Mouse (Mus musculus): ENCODE data around the gene Chchd2. TPM values are rescaled to one million over a fixed set of nuclear protein-coding genes. Genes with fewer than 3 reads are reported as not detected.
A peak's percentile ranks its signal among the peaks of the same experiment; 100 is the strongest.
"Not testable (repeated sequence)": the region's sequence is repeated elsewhere in the genome, so short reads cannot be mapped to it uniquely, and the experiment has no call there.

Chchd2 gene
- polyA plus RNA-seq, 1 experiment from 2014 or later: 984 TPM

- no peaks in the 10 kb centered on the region for H3K27me3 ChIP-seq
- H3K4me3 ChIP-seq (replicated peaks): no peak overlapping the region
- 0 out of 2 replicates have a peak overlapping the region, but pooled peaks have one; percentile 90 for H3K4me2 ChIP-seq
- no peak overlapping the region for H3K9ac ChIP-seq
- no peaks in the 10 kb centered on the region for H3K9me3 ChIP-seq (replicated peaks)
- no peaks in the 10 kb centered on the region for H3K36me3 ChIP-seq
- H3K4me1 ChIP-seq: peaks cover 18% of the 10 kb centered on the region
- ATAC-seq (replicated peaks; ENCODE audit: low FRiP score): no peak
- WGBS: 80% methylated on average over 7 of the region's 7 CpGs
- H3K27ac ChIP-seq: no peak overlapping the region
Measured at GRCm38 (mm10) chr5:129909591-129909990, 22.3 kb upstream of the Chchd2 start.

- H3K36me3 ChIP-seq: no peaks in the 10 kb centered on the region
- WGBS: 64% methylated on average over 9 of the region's 9 CpGs
- H3K27me3 ChIP-seq: no peaks in the 10 kb centered on the region
- ATAC-seq (replicated peaks; ENCODE audit: low FRiP score): peak; percentile 0; the same call in 1 of the 2 replicates
- peak overlapping the region; percentile 85; the same call in 1 of the 2 replicates for H3K9ac ChIP-seq
- H3K27ac ChIP-seq: peak overlapping the region; percentile 96
- peaks cover 18% of the 10 kb centered on the region for H3K4me1 ChIP-seq
- H3K4me2 ChIP-seq: peak overlapping the region; percentile 90
- peak overlapping the region; percentile 74 for H3K4me3 ChIP-seq (replicated peaks)
- no peaks in the 10 kb centered on the region for H3K9me3 ChIP-seq (replicated peaks)
Measured at GRCm38 (mm10) chr5:129909147-129909546, 21.9 kb upstream of the Chchd2 start.

DNA sequence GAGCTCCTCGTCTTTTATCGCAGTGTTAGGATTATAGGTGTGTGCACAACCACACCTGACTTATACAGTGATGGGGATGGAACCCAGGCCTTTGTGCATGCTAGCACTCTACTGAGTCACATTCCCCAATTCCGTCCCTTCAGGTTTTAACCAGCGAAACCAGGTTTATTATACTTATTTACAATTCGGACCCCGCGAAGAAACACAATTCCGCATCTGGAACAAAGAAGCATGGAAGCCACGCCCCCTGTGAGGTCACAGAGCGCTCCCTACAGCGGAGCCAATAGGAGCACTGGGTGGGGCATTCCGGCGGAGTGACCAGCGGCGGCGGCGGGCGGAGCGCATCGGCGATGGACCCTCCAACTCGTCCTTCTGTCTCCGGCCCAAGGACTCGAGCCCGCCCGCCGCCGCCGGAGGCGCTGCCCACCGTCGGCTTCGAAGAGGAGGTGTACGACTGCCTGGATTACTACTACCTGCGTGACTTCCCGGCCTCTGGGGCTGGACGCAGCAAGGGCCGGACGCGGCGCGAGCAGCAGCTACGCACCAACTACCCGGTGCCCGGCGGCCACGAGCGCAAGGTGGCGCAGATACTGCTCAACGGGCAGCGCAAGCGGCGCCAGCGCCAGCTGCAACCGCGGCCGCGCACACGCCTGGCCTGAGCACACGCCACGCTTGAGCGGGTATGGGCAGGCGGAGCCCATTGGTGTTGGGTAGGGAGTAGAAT lies 21.1 kb upstream of the Chchd2 start, which contains the start of gene Nupr1l:
TSS of gene Nupr1l (plus strand) at position 299 of the 724 bp plus-strand sequence.
- ATAC-seq (replicated peaks; ENCODE audit: low FRiP score): peak; percentile 98
- H3K4me3 ChIP-seq (replicated peaks): peak within 1 kb of the TSS; percentile 74
- peak within 1 kb of the TSS; percentile 85 for H3K9ac ChIP-seq
- H3K9me3 ChIP-seq (replicated peaks): no peaks in the 10 kb centered on the region
- peak within 1 kb of the TSS; percentile 96 for H3K27ac ChIP-seq
- peaks cover 18% of the 10 kb centered on the region for H3K4me1 ChIP-seq
- H3K4me2 ChIP-seq: peak within 1 kb of the TSS; percentile 90
- WGBS: under 1% methylated on average over 57 of the region's 63 CpGs
- H3K27me3 ChIP-seq: no peaks in the 10 kb centered on the region
- H3K36me3 ChIP-seq: no peaks in the 10 kb centered on the region

DNA sequence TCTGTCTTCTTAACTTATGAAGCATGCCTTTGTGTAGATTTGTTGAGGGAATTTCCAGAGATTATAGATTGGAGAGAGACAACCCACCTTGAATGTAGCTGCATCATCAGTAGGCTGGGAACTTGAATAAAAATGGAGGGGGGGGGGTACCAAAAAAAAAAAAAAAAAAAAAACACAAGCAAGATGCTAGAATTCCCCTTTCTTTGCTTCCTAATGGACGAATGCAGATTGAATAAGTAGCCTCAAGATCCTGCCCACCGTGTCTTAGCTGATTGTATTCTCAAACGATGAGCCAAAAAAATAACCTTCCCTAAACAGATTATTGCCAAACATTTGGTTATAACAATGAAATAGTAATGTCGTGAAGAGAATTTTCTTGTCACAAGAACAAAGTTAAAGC lies 20.5 kb upstream of the Chchd2 start:
- ATAC-seq (replicated peaks; ENCODE audit: low FRiP score): no peak
- Histone ChIP-seq H3K4me3 (replicated peaks) (peak overlapping the region; percentile 74), H3K36me3 (peaks cover 4% of the 10 kb centered on the region), H3K9me3 (replicated peaks) (no peaks in the 10 kb centered on the region), H3K4me1 (peaks cover 18% of the 10 kb centered on the region), H3K9ac (peak overlapping the region; percentile 46), H3K27ac (peak overlapping the region; percentile 96), H3K27me3 (no peaks in the 10 kb centered on the region), H3K4me2 (peak overlapping the region; percentile 90)
- 34% methylated on average over 4 of the region's 4 CpGs for WGBS

- H3K4me2 ChIP-seq: no peak within 1 kb of the TSS
- H3K36me3 ChIP-seq: peaks cover 16% of the 10 kb centered on the region
- no peak within 1 kb of the TSS for H3K4me3 ChIP-seq (replicated peaks)
- H3K9ac ChIP-seq: no peak within 1 kb of the TSS
- 93% methylated on average over 1 of the region's 1 CpGs for WGBS
- peaks cover 12% of the 10 kb centered on the region for H3K4me1 ChIP-seq
- ATAC-seq (replicated peaks; ENCODE audit: low FRiP score): no peak
- H3K27me3 ChIP-seq: no peaks in the 10 kb centered on the region
- H3K27ac ChIP-seq: no peak within 1 kb of the TSS
- H3K9me3 ChIP-seq (replicated peaks): no peaks in the 10 kb centered on the region
Measured at GRCm38 (mm10) chr5:129898449-129898848, 11.2 kb upstream of the Chchd2 start, which contains the start of gene Phkg1. Phkg1 (minus strand) TSS chr5:129898549.

- Histone ChIP-seq H3K9ac (peak within 1 kb of the TSS; percentile 47), H3K36me3 (no peaks in the 10 kb centered on the region), H3K4me2 (peak within 1 kb of the TSS; percentile 67), H3K4me3 (replicated peaks) (peak within 1 kb of the TSS; percentile 65), H3K27me3 (no peaks in the 10 kb centered on the region), H3K4me1 (peaks cover 12% of the 10 kb centered on the region), H3K9me3 (replicated peaks) (no peaks in the 10 kb centered on the region), H3K27ac (no peak within 1 kb of the TSS)
- WGBS: 2% methylated on average over 44 of the region's 44 CpGs
- peak; percentile 99 for ATAC-seq (replicated peaks; ENCODE audit: low FRiP score)
Measured at GRCm38 (mm10) chr5:129895198-129896088, 8.2 kb upstream of the Chchd2 start, which contains the start of gene Zbed5. Zbed5 (plus strand) TSS chr5:129895723.

DNA sequence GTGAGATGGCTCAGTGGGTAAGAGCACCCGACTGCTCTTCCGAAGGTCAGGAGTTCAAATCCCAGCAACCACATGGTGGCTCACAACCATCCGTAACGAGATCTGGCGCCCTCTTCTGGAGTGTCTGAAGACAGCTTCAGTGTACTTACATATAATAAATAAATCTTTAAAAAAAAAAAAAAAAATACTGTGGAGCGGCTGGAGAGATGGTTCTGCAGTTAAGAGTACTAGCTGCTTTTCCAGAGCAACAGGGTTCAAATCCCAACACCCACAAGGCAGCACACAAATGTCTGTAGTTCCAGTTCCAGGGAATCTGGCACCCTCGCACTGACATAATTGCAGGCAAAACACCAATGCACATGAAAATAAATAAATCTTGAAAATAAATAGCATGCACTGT lies 3.1 kb upstream of the Chchd2 start:
- not testable (repeated sequence) for H3K9me3 ChIP-seq (replicated peaks); H3K4me3 ChIP-seq (replicated peaks); H3K36me3 ChIP-seq; H3K27me3 ChIP-seq; H3K9ac ChIP-seq; H3K27ac ChIP-seq; ATAC-seq (replicated peaks; ENCODE audit: low FRiP score); H3K4me2 ChIP-seq
- WGBS: 80% methylated on average over 5 of the region's 7 CpGs
- peaks cover 13% of the 10 kb centered on the region for H3K4me1 ChIP-seq

DNA sequence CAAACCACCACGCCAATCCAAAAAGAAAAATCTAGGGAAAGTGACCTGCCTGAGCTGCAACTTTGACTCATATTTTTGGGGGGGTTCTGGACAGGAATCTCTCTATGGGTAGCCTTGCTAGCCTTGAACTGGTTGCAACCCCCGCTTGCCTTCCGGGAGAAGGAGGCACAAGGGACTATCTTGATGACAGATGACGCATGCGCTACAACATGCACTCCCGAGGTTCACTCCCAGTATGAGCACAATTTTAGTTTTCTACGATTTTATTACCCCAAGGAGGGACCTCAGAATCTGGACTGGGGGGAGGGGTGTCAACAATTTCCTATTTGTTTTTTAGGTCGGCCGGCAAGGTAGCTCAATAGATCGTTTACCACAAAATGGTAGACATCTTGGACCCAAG lies 999 bp downstream of the Chchd2 start:
- H3K36me3 ChIP-seq: peaks cover 37% of the 10 kb centered on the region
- peak overlapping the region; percentile 98; the same call in 1 of the 2 replicates for H3K27ac ChIP-seq
- peaks cover 16% of the 10 kb centered on the region for H3K4me1 ChIP-seq
- no peaks in the 10 kb centered on the region for H3K9me3 ChIP-seq (replicated peaks)
- H3K4me3 ChIP-seq (replicated peaks): peak overlapping the region; percentile 85
- 33% methylated on average over 10 of the region's 10 CpGs for WGBS
- ATAC-seq (replicated peaks; ENCODE audit: low FRiP score): no peak
- H3K9ac ChIP-seq: peak overlapping the region; percentile 94
- H3K27me3 ChIP-seq: no peaks in the 10 kb centered on the region
- H3K4me2 ChIP-seq: peak overlapping the region; percentile 82

GRCm38 (mm10) chr5:129879888-129880287 lies 7.4 kb downstream of the Chchd2 start:
- H3K9ac ChIP-seq: no peak overlapping the region
- ATAC-seq (replicated peaks; ENCODE audit: low FRiP score): no peak
- no peak overlapping the region for H3K4me3 ChIP-seq (replicated peaks)
- WGBS: 55% methylated on average over 3 of the region's 3 CpGs
- no peaks in the 10 kb centered on the region for H3K9me3 ChIP-seq (replicated peaks)
- no peaks in the 10 kb centered on the region for H3K27me3 ChIP-seq
- H3K4me1 ChIP-seq: peaks cover 3% of the 10 kb centered on the region; the same call in 1 of the 2 replicates
- H3K36me3 ChIP-seq: peaks cover 47% of the 10 kb centered on the region
- H3K27ac ChIP-seq: no peak overlapping the region
- H3K4me2 ChIP-seq: no peak overlapping the region

DNA sequence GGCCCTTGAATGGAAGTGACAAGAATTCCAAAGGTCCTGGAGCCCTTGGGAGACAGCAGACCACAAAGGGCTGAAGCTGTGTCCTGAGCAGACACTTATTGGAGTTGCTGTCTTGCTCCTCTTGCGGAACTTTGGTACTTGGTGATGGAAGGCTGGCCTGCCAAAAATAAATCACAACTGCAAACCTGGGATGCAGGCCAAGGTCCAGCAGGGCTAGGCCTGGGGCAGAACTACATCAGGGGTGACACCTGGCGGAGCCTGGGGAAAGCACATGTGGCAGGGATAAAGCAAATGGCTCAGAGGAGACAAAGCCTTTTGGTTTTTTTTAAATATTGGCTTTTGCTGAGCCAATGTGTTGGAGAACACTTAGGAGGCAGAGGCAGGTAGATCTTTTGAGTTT lies 8.3 kb downstream of the Chchd2 start:
- Histone ChIP-seq H3K4me1 (no peaks in the 10 kb centered on the region), H3K27me3 (no peaks in the 10 kb centered on the region), H3K9me3 (replicated peaks) (no peaks in the 10 kb centered on the region), H3K36me3 (peaks cover 38% of the 10 kb centered on the region), H3K27ac (no peak overlapping the region), H3K4me2 (no peak overlapping the region), H3K9ac (no peak overlapping the region), H3K4me3 (replicated peaks) (no peak overlapping the region)
- ATAC-seq (replicated peaks; ENCODE audit: low FRiP score): no peak
- 47% methylated on average over 2 of the region's 2 CpGs for WGBS

GRCm38 (mm10) chr5:129877731-129878455 lies 9.4 kb downstream of the Chchd2 start:
- Histone ChIP-seq H3K4me1 (no peaks in the 10 kb centered on the region), H3K9ac (no peak overlapping the region), H3K4me2 (no peak overlapping the region), H3K4me3 (replicated peaks) (no peak overlapping the region), H3K36me3 (peaks cover 31% of the 10 kb centered on the region), H3K27ac (no peak overlapping the region), H3K27me3 (no peaks in the 10 kb centered on the region), H3K9me3 (replicated peaks) (no peaks in the 10 kb centered on the region)
- WGBS: 68% methylated on average over 9 of the region's 9 CpGs
- ATAC-seq (replicated peaks; ENCODE audit: low FRiP score): no peak
